Mouse (Mus musculus): ENCODE results near the gene Rpap3.

The Rpap3 gene

DNA sequence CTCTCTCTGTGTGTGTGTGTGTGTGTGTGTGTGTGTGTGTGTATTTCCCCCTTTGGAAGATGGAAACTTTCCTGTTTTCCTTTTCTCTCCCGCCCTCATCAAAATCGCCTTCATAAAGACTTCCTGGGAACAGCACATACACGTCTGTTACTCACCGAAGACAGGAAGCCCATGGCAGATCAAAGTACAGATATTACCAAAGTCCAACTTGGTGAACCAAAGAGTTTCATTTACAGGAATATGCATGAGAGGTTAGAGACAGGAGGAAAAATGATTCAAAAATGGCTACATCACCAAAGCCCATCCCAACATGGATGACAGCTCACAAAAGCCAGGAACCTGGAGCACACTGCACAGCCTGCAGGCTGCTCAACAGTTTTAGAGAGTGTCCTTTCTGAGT, 61.6 kb downstream of the Rpap3 start:
- no peak for DNase-seq
